Mouse (Mus musculus) layer of hippocampus, adult 9-11 months (tissue): ENCODE results near the gene Gm6993.

Source experiments
- DNase-seq: peaks from one replicate; pipeline ENCODE4 v3.0.0; 2022

Gm6993 gene

DNA sequence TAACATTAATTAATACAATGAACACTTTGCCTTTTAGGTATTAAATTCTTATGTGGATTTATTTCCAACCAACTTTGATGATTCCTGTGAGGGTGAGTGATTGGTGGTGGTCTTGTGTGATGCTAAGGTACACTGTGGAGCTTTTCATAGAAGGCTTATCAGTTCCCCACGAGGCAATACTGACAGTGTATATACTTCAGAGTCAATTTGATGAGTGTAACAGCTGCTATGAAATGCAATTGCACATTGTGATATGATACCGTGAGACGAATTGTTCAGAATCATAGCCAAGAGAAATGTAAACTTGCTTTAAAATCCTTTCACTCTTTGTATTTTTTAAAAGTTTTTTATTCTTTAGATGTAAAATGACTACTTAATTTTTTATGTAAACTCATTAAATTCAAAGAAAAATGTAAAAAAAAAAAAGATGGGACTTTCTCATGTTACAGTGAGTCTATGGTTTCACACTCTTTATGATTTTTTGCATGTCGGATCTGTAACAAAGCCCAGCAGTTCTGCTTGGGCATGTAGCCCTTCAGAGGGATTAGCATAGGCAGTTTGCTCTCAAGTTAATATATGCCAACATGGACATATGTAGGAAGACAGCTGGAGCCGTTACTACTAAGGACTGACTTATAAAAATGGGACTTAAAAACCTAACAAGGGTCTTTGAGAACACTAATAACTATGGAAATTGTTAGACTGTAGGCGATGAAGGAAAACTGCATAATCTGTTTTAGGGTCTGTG lies 1.2 kb downstream of the Gm6993 start:
- no peak for DNase-seq

DNA sequence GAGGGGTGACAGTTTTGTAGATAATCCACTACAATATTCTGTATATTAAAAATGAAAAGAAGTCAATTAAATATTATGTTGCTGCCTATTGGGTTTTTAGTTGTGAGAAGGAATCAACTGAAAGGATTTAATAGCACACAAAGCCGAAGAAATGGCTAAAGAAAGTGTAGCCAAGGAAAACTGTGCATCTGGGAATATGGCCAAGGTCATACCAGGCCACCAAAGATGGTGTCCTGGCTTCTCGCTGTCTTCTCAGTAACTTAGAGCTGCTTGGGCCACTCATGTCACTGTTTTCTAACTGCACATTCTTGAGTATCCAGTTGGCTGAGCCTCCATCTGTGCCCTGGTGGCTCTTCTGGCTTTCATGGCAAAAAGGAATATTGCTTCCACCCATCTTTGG lies 3.4 kb downstream of the Gm6993 start:
- DNase-seq = no peak

DNA sequence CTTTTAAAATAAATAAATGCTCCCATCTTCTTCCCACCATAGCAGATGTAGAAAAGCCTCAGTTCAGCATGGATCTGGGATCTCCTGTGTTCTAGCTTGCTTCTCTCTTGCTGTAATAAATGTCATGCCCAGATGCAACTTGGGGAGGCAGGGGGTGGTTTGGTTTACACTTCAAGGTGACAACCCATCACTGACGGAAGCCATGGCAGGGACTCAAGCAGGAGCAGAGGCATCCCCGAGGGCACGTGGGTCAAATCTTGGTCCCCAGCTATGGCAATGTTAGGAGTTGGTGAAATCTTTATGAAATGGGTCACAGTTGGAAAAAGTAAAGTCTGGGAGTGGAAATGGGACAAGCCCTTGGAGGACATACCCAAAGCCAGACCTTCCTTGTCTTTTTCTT lies 4.1 kb downstream of the Gm6993 start:
- no peak for DNase-seq

DNA sequence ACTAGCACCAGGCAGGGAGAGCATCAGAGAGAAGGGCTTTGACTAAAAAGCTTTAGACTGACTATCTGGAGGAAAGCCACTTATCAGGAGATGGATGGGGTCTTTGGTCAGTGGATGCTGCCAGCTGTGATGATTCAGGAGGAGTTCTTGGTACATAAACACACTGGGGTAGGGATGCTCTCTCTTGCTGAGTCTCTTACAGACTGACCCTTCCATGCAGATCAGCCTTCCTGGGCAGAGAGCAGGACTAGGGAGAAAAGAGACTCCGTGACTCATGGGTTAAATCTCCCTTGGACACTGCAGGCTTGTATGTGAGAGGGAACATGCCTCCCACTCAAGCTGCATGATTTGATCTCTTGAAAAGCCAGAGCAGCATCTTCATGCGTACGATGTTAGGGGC lies 5.6 kb downstream of the Gm6993 start:
- DNase-seq = no peak

DNA sequence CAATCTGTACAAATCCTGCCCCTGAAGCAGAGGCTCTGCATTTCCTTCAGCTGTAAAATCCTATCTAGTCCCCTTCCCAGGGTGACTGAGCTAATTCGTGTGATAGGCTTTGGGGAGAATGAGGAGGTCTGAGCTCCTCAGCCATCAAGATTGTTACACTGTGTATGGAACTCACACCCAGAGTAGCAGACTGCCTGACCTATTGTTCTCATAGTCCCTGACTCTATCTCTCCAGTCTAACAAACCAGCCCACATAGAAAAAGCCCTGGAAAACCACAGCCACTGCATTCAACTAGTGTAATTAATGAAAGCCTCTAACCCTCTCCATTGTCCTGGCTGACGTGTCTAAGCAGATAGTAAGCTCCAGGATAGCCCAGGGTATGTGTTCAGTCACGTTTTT lies 6.0 kb downstream of the Gm6993 start:
- DNase-seq = no peak

DNA sequence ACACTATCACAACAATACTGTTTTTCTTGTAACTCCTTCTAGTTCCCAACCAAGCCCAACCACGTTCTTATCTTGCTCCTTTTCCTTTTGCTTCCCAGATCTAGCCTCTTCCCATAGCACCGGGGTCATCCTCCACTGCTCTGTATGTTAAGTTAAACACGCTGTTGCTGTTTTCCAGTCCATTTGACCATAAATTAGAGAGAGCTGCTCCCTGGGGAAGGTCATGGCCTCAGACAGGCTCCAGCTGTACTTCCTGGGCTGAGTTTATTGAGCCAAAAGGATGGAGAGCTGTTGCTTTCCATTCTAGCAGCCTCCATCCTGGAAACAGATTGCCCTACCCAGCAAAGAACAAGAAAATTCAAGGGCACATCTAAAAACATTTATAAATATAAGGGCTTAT lies 7.6 kb downstream of the Gm6993 start:
- no peak for DNase-seq

DNA sequence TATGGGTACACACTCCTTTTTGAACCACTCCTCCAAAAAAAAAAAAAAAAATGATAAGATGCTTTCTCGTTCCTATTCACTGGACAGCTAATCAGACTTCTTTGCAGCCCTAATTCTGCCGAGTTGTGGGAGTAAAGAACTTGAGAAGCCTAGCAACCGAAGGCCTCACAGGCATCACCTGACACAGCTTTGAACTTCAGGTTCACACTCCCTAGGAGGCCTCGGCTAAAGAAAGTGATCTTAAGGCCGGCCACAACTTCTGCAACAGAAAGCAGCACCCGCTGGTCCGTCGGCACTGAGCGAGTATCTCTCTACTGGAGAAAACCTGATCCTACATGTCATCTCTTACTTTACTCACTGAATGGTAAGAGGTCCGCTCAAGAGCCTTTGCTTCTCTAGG lies 8.1 kb downstream of the Gm6993 start:
- no peak for DNase-seq

DNA sequence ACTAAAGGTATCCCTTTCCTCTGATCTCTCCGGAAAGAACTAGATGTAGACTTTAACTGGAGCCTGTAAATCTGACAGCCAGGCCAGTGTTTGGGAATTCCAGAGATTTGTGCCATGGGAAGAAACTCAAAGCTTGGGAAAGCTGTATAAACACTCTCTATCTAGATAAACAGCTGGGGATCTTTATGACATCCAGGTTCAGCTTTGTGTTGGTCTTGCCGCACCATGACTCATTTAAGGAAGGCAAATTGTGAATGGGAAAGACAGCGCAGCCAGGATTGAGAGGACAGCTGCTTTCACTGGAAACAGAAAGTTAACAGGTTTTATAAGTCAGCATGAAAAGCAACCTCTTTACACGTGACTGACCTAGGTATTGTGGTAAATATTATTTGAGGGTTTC lies 11.7 kb downstream of the Gm6993 start:
- DNase-seq = no peak

- no peak for DNase-seq
Observed at GRCm38 (mm10) chr12:31254978-31255377, 14.4 kb downstream of the Gm6993 start.

GRCm38 (mm10) chr12:31256121-31256903 lies 15.7 kb downstream of the Gm6993 start:
- DNase-seq = no peak

DNA sequence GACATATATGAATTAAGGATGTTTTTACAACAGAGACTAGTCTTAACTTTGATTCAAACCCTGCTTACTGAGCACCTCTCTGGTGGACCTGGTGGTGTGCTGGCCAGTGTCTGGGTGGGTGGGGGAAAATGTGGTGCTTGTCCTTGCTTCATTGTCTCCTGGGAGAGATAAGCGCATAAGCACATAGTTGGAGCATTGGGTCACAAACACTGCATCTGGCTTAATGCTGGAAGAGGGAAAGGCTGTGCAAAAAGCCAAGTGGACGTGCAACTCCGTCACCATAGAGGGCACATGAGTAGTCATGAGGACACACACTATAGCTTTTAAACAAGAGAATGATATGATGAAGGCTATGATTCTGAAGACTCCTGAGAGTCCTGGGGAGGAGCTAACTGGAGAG lies 21.3 kb downstream of the Gm6993 start:
- DNase-seq = no peak

DNA sequence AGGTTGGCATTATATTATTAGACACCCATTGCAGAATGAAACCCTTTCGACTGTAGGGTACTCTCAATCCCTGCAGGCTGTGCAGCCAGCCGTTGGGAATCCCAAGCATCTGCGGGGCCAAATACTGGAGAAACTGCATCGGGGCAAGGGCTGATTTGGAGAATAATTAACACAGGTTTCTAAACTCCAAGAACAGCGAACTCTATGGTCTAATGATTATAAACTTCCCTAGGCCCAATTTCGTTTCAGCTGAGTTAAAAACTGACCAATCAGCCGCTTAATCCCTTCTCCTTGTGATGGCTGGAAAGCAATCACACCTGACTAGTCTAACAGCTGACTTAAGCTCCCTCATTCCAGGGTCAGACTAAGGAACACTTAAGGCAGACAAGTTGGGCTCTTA lies 23.4 kb downstream of the Gm6993 start:
- DNase-seq = no peak

- DNase-seq = no peak
Observed at GRCm38 (mm10) chr12:31265005-31265721, 24.6 kb downstream of the Gm6993 start, which contains the start of gene Lamb1. Gene Lamb1, plus strand, starts transcription at chr12:31265234.

DNA sequence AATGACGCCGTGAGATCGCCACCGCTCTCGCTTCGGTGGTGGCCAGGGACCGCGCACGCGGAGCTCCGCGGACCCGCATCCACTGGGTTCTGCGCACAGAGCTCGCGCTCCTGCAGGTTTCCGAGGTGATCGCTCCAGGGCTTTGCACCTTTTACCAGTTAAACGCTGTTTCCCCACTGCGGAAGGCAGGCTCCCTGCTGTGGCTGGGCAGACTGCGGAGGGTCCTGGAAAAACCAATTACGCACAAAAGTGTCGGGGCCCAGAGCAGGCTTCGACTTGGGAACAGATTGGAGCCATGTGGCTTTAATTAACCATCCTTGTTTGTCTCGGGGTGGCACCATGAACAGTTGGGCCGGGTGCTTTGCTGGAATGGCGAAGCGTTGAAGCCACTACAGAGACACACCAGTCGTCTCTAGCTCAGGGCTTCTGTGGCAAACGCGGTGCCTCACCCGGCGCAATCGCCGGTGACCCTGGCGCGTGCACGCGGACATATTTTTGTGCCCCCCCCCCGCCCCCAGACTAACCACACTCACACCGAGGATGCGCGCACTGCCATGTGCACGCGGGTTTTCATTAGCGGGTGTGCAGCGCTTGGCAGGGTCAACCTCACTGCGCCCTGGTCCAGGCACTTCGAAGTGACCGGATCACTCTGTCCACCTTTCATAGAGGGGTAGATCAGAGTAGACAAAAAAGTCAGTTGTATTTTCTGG lies 25.3 kb downstream of the Gm6993 start:
- DNase-seq = no peak

- no peak for DNase-seq
Observed at GRCm38 (mm10) chr12:31266686-31267085, 26.1 kb downstream of the Gm6993 start.

DNA sequence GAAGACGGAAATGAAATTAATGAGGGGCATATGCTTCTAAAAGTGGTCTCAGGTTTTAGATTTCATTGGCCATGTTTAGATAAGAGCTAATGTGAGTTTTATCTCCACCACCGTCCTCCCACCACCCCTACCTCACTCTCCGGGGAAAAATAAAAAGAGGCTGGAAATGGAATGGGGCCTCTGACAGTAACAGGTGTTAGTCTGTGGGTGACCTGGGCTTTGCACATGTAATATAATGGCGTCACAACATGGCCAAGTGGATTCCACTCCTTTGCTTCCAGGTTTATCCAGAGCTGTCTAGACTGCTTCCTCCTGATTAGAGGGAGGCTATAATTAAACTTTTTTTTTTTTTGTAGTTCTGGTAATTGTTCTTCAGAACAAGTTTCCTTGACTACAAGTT lies 26.8 kb downstream of the Gm6993 start:
- no peak for DNase-seq

- DNase-seq = no peak
Observed at GRCm38 (mm10) chr12:31268315-31268714, 27.7 kb downstream of the Gm6993 start.

GRCm38 (mm10) chr12:31269020-31269597 lies 28.5 kb downstream of the Gm6993 start:
- no peak for DNase-seq

- DNase-seq = no peak
Observed at GRCm38 (mm10) chr12:31270361-31270760, 29.8 kb downstream of the Gm6993 start.

DNA sequence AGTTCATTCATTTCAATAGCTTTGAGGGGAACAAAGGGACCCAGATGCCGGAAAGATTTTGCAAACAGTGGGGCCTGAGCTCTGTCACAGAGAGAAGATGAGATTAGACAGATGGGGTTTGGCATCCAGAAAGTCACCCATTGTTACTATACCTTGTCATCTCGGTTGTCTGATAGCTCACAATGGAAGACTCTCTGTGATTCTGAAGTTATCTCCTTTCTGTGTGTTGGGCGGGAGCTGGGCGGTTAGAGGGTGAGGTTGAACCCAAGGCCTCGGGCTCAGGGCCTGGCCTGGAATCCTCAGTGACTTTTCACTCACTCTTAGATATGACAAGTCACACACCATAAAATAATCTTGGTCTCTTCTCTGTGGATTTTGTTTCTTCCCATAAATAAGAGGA lies 30.2 kb downstream of the Gm6993 start:
- no peak for DNase-seq

GRCm38 (mm10) chr12:31271361-31272011 lies 30.9 kb downstream of the Gm6993 start:
- DNase-seq = no peak
